Mouse (Mus musculus) stomach, embryonic 15.5 days (tissue): ENCODE results near the gene Pdcd1lg2. TPM values are rescaled to one million over a fixed set of nuclear protein-coding genes. Genes with fewer than 3 reads are reported as not detected.

Source experiments
- ATAC-seq: fragments of 200-750 bp; cut with Nextera tagmentation; 2 replicates; pipeline ENCODE4 v1.8.0; 2017; ENCODE audit warnings: low read depth, moderate number of reproducible peaks, moderate TSS enrichment; ENCODE audit not compliant: insufficient read depth, low FRiP score
- H3K27ac ChIP-seq: fragments of 300-500 bp; sonication (generic); 2 replicates; pipeline ENCODE4 v1.5.1; 2015; ENCODE audit warnings: mild to moderate bottlenecking, inconsistent platforms
- H3K27me3 ChIP-seq: fragments of 300-500 bp; sonication (generic); replicated peaks from 2 replicates; pipeline ENCODE4 v1.6.1; 2015; ENCODE audit warnings: inconsistent platforms
- H3K36me3 ChIP-seq: fragments of 300-500 bp; sonication (generic); 2 replicates; pipeline ENCODE4 v1.6.1; 2015; ENCODE audit warnings: inconsistent platforms
- H3K4me1 ChIP-seq: fragments of 300-500 bp; sonication (generic); 2 replicates; pipeline ENCODE4 v1.6.1; 2015; ENCODE audit warnings: inconsistent platforms
- H3K4me2 ChIP-seq: fragments of 300-500 bp; sonication (generic); 2 replicates; pipeline ENCODE4 v1.6.1; 2015; ENCODE audit warnings: mild to moderate bottlenecking, inconsistent platforms
- H3K4me3 ChIP-seq: fragments of 300-500 bp; sonication (generic); replicated peaks from 2 replicates; pipeline ENCODE4 v1.5.1; 2015; ENCODE audit warnings: inconsistent platforms
- H3K9ac ChIP-seq: fragments of 300-500 bp; sonication (generic); 2 replicates; pipeline ENCODE4 v1.6.1; 2015; ENCODE audit warnings: inconsistent platforms
- H3K9me3 ChIP-seq: fragments of 300-500 bp; sonication (generic); 2 replicates; pipeline ENCODE4 v1.6.1; 2016; ENCODE audit warnings: inconsistent platforms
- WGBS: fragments of 180-500 bp; shearing (Covaris S2); methylation state at CpG from one replicate; pipeline ENCODE4 v1.1.7; 2015; 5-methylcytosine and 5-hydroxymethylcytosine counted together
- polyA plus RNA-seq: library from polyadenylated mRNA; unstranded; fragments of >200 nt; fragmentation: Nextera tagmentation; extraction: Ambion mirVana; gene quantifications from 2 replicates; pipeline ENCODE4 v1.2.1, GENCODE M21; 2015

Pdcd1lg2 gene
- polyA plus RNA-seq, 1 experiment from 2014 or later, result not detected

- WGBS, result 9% methylated on average over 4 of the region's 4 CpGs
- no peak overlapping the region for H3K4me2 ChIP-seq
- H3K27ac ChIP-seq, result no peak overlapping the region
- no peaks in the 10 kb centered on the region for H3K9me3 ChIP-seq
- ATAC-seq, result no peak
- no peak overlapping the region for H3K4me3 ChIP-seq
- no peaks in the 10 kb centered on the region for H3K36me3 ChIP-seq
- H3K27me3 ChIP-seq, result no peaks in the 10 kb centered on the region
- no peaks in the 10 kb centered on the region for H3K4me1 ChIP-seq
- H3K9ac ChIP-seq, result no peak overlapping the region
These were observed 67.9 kb downstream of the Pdcd1lg2 start for GRCm38 (mm10) chr19:29478598-29478997.

GRCm38 (mm10) chr19:29481578-29481977 lies 70.9 kb downstream of the Pdcd1lg2 start:
- ATAC-seq, result no peak

GRCm38 (mm10) chr19:29482148-29482547 lies 71.4 kb downstream of the Pdcd1lg2 start:
- Histone ChIP-seq H3K9ac (no peak overlapping the region), H3K27me3 (no peaks in the 10 kb centered on the region), H3K4me1 (no peaks in the 10 kb centered on the region), H3K36me3 (no peaks in the 10 kb centered on the region), H3K27ac (no peak overlapping the region), H3K4me3 (no peak overlapping the region), H3K9me3 (no peaks in the 10 kb centered on the region), H3K4me2 (no peak overlapping the region)
- no peak for ATAC-seq
- 77% methylated on average over 5 of the region's 5 CpGs for WGBS

More at GRCm38 (mm10) chr19:29481578-29481977, 70.9 kb downstream of the Pdcd1lg2 start:
- Histone ChIP-seq H3K36me3 (no peaks in the 10 kb centered on the region), H3K27me3 (no peaks in the 10 kb centered on the region), H3K4me2 (no peak overlapping the region), H3K27ac (no peak overlapping the region), H3K4me3 (no peak overlapping the region), H3K4me1 (no peaks in the 10 kb centered on the region), H3K9me3 (no peaks in the 10 kb centered on the region), H3K9ac (no peak overlapping the region)
- WGBS, result 78% methylated on average over 6 of the region's 6 CpGs

GRCm38 (mm10) chr19:29482637-29483036 lies 71.9 kb downstream of the Pdcd1lg2 start:
- WGBS, result 74% methylated on average over 3 of the region's 3 CpGs

GRCm38 (mm10) chr19:29483386-29483785 lies 72.7 kb downstream of the Pdcd1lg2 start:
- no peak overlapping the region for H3K4me3 ChIP-seq
- H3K27ac ChIP-seq, result no peak overlapping the region
- WGBS, result 54% methylated on average over 2 of the region's 2 CpGs
- no peaks in the 10 kb centered on the region for H3K4me1 ChIP-seq
- H3K9ac ChIP-seq, result no peak overlapping the region
- H3K27me3 ChIP-seq, result no peaks in the 10 kb centered on the region
- no peaks in the 10 kb centered on the region for H3K9me3 ChIP-seq
- no peaks in the 10 kb centered on the region for H3K36me3 ChIP-seq
- H3K4me2 ChIP-seq, result no peak overlapping the region
- no peak for ATAC-seq

More at GRCm38 (mm10) chr19:29482637-29483036, 71.9 kb downstream of the Pdcd1lg2 start:
- Histone ChIP-seq H3K4me2 (no peak overlapping the region), H3K27me3 (no peaks in the 10 kb centered on the region), H3K9ac (no peak overlapping the region), H3K36me3 (no peaks in the 10 kb centered on the region), H3K9me3 (no peaks in the 10 kb centered on the region), H3K4me1 (no peaks in the 10 kb centered on the region), H3K27ac (no peak overlapping the region), H3K4me3 (no peak overlapping the region)
- ATAC-seq, result no peak

DNA sequence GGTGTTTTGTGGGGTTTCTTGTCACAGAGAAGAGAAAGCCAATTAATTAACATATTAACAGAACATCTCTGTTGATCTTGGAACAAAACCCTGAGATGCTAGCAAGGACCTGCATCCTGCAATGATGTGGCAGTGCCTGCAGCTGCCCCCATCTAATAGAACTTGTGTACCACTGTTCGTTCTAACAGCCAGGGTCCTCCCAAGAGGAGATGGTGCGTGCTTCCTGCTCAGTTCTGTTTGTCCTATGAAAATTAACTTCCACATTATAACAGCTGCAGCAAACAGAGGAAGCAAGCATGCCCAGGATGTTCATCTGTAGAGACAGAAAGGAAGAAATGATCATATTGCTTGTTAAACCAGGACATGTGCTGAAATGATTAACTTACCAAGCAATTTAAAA lies 73.8 kb downstream of the Pdcd1lg2 start:
- 40% methylated on average over 2 of the region's 2 CpGs for WGBS
- no peak for ATAC-seq
- no peaks in the 10 kb centered on the region for H3K27me3 ChIP-seq
- H3K36me3 ChIP-seq, result no peaks in the 10 kb centered on the region
- no peak overlapping the region for H3K4me3 ChIP-seq
- H3K4me1 ChIP-seq, result no peaks in the 10 kb centered on the region
- no peak overlapping the region for H3K4me2 ChIP-seq
- H3K9ac ChIP-seq, result no peak overlapping the region
- H3K27ac ChIP-seq, result no peak overlapping the region
- H3K9me3 ChIP-seq, result no peaks in the 10 kb centered on the region

- H3K4me3 ChIP-seq, result no peak overlapping the region
- no peak overlapping the region for H3K4me2 ChIP-seq
- 83% methylated on average over 3 of the region's 3 CpGs for WGBS
- H3K9me3 ChIP-seq, result no peaks in the 10 kb centered on the region
- H3K4me1 ChIP-seq, result no peaks in the 10 kb centered on the region
- no peak overlapping the region for H3K27ac ChIP-seq
- ATAC-seq, result no peak
- no peaks in the 10 kb centered on the region for H3K27me3 ChIP-seq
- H3K9ac ChIP-seq, result no peak overlapping the region
- H3K36me3 ChIP-seq, result no peaks in the 10 kb centered on the region
These were observed 74.7 kb downstream of the Pdcd1lg2 start for GRCm38 (mm10) chr19:29485257-29485948.

GRCm38 (mm10) chr19:29486545-29487206 lies 76.0 kb downstream of the Pdcd1lg2 start:
- no peak overlapping the region for H3K9ac ChIP-seq
- no peak overlapping the region for H3K4me3 ChIP-seq
- no peaks in the 10 kb centered on the region for H3K36me3 ChIP-seq
- H3K4me2 ChIP-seq, result no peak overlapping the region
- H3K27me3 ChIP-seq, result no peaks in the 10 kb centered on the region
- WGBS, result 85% methylated on average over 7 of the region's 7 CpGs
- H3K9me3 ChIP-seq, result no peaks in the 10 kb centered on the region
- H3K4me1 ChIP-seq, result no peaks in the 10 kb centered on the region
- H3K27ac ChIP-seq, result no peak overlapping the region
- no peak for ATAC-seq

GRCm38 (mm10) chr19:29487326-29488072 lies 76.8 kb downstream of the Pdcd1lg2 start:
- Histone ChIP-seq H3K9ac (no peak overlapping the region), H3K4me2 (no peak overlapping the region), H3K4me3 (no peak overlapping the region), H3K27me3 (no peaks in the 10 kb centered on the region), H3K36me3 (no peaks in the 10 kb centered on the region), H3K9me3 (no peaks in the 10 kb centered on the region), H3K4me1 (no peaks in the 10 kb centered on the region), H3K27ac (no peak overlapping the region)
- ATAC-seq, result no peak
- WGBS, result 84% methylated on average over 14 of the region's 14 CpGs

GRCm38 (mm10) chr19:29488073-29488390 lies 77.3 kb downstream of the Pdcd1lg2 start:
- no peaks in the 10 kb centered on the region for H3K27me3 ChIP-seq
- no peak overlapping the region for H3K4me3 ChIP-seq
- 46% methylated on average over 6 of the region's 6 CpGs for WGBS
- no peaks in the 10 kb centered on the region for H3K36me3 ChIP-seq
- H3K9me3 ChIP-seq, result no peaks in the 10 kb centered on the region
- 0 out of 2 replicates have a peak overlapping the region, but pooled peaks have one; percentile 14 for H3K4me2 ChIP-seq
- no peak overlapping the region for H3K9ac ChIP-seq
- no peaks in the 10 kb centered on the region for H3K4me1 ChIP-seq
- no peak overlapping the region for H3K27ac ChIP-seq
- no peak for ATAC-seq

DNA sequence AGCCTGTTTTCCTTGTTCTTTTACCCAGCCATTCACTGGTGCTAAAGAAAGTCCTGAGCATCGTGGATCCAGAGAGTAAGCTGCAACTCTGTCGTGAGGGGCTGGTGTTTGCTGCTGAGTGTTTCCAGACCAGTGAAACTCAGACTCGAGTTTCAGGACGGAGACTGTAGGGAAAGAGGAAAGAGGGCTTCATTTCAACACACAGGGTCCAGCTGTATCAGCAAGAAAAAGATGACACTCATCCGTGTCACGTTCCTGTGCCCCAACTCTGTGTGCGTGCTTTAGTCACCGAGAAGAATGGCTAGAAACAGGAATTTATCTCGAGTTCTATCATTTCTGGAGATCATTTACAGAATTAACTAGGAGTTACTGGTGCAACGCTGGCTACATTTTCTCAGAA lies 77.7 kb downstream of the Pdcd1lg2 start:
- Histone ChIP-seq H3K27me3 (no peaks in the 10 kb centered on the region), H3K36me3 (no peaks in the 10 kb centered on the region), H3K4me2 (0 out of 2 replicates have a peak overlapping the region, but pooled peaks have one; percentile 14), H3K4me1 (no peaks in the 10 kb centered on the region), H3K9ac (no peak overlapping the region), H3K27ac (no peak overlapping the region), H3K9me3 (no peaks in the 10 kb centered on the region), H3K4me3 (no peak overlapping the region)
- WGBS, result 46% methylated on average over 10 of the region's 10 CpGs
- ATAC-seq, result no peak

- Histone ChIP-seq H3K4me1 (no peaks in the 10 kb centered on the region), H3K4me2 (no peak overlapping the region), H3K27ac (no peak overlapping the region), H3K9me3 (no peaks in the 10 kb centered on the region), H3K36me3 (no peaks in the 10 kb centered on the region), H3K4me3 (no peak overlapping the region), H3K27me3 (no peaks in the 10 kb centered on the region), H3K9ac (no peak overlapping the region)
- ATAC-seq, result no peak
- 71% methylated on average over 3 of the region's 3 CpGs for WGBS
These were observed 79.1 kb downstream of the Pdcd1lg2 start for GRCm38 (mm10) chr19:29489785-29490284.
